Mouse (Mus musculus) adrenal gland, adult 8-10 months (tissue): ENCODE measurements around the gene Cyp2w1. TPM values are rescaled to one million over a fixed set of nuclear protein-coding genes. Genes with fewer than 3 reads are reported as not detected.
A peak's percentile ranks its signal among the peaks of the same experiment; 100 is the strongest.
"Not testable (repeated sequence)": the region's sequence is repeated elsewhere in the genome, so short reads cannot be mapped to it uniquely, and the experiment has no call there.

Experiments used
- DNase-seq: peaks from one replicate; pipeline ENCODE4 v3.0.0; 2022
- total RNA-seq, 4 experiments: library from RNA; stranded (reverse); gene quantifications; 2 replicates each; pipeline ENCODE4 v1.2.4; 2022

Gene Cyp2w1
- total RNA-seq, 4 experiments from 2014 or later, result not detected

GRCm38 (mm10) chr5:139384531-139384930, 32.1 kb downstream of the Cyp2w1 start:
- DNase-seq, result peak; percentile 71

- no peak for DNase-seq
These were observed 33.6 kb downstream of the Cyp2w1 start for GRCm38 (mm10) chr5:139386047-139386446.

- DNase-seq, result no peak
These were observed 35.1 kb downstream of the Cyp2w1 start for GRCm38 (mm10) chr5:139387329-139388194.

DNA sequence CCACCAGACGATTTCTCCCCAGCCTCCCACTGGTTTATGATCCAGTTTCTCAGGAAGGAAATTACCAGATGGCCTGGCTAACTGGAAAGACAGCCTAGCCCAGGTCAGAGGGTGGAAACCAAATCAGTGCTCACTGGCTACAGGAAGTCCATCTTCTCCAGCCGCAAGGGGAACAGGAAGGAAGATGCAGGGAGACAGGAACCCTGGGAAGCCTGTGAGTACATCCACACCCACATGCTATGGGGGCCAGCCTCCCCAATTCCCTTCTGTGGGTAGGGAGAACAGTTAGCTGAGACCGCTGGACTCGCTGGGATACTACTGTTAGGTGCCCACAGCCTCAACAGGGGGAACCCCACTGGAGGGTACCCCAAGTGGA, 35.8 kb downstream of the Cyp2w1 start:
- no peak for DNase-seq

GRCm38 (mm10) chr5:139388694-139389675, 36.6 kb downstream of the Cyp2w1 start:
- DNase-seq, result no peak

DNA sequence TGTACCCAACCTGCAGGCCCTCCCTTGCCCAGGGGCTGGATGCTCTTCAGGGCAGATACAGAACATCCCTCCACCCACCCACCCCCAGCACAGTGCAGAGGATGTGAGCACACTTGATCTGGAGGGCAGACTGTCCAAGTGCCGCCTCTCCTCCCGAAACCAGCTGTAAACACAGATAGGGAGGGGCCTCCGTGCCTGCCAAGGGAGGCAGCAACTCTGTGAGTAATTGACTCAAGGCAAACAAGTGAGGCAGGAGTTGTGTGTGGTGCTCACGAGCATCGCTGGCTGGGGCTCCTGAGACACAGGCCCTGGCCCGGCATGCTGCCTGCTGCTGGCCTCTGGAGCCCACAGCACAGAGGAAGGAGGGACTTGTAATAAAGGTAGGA, 37.3 kb downstream of the Cyp2w1 start:
- DNase-seq, result no peak

DNA sequence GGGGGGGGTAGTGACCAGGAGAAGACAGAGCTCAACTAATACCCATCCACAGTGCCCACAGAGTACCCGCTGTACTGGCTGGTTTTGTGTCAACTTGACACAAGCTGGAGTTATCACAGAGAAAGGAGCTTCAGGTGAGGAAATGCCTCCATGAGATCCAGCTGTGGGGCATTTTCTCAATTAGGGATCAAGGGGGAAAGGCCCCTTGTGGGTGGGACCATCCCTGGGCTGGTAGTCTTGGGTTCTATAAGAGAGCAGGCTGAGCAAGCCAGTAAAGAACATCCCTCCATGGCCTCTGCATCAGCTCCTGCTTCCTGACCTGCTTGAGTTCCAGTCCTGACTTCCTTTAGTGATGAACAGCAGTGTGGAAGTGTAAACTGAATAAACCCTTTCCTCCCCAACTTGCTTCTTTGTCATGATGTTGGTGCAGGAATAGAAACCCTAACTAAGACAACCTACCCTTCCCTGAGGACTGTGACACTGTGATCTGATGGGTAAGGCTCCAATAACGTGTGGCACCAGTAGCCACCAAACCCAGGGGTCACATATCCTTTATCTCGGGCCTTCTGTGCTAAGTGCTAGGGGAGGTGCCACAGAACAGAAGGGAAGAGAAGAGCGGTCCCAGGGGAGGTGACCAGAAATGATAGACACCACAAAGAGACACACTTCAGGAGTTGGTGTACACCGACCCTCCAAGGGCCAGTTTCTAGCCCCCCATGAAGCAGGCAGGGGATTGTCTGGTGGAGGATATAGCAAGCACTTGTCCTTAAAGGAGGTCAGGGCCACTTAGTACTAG, 38.1 kb downstream of the Cyp2w1 start:
- DNase-seq, result not testable (repeated sequence)

DNA sequence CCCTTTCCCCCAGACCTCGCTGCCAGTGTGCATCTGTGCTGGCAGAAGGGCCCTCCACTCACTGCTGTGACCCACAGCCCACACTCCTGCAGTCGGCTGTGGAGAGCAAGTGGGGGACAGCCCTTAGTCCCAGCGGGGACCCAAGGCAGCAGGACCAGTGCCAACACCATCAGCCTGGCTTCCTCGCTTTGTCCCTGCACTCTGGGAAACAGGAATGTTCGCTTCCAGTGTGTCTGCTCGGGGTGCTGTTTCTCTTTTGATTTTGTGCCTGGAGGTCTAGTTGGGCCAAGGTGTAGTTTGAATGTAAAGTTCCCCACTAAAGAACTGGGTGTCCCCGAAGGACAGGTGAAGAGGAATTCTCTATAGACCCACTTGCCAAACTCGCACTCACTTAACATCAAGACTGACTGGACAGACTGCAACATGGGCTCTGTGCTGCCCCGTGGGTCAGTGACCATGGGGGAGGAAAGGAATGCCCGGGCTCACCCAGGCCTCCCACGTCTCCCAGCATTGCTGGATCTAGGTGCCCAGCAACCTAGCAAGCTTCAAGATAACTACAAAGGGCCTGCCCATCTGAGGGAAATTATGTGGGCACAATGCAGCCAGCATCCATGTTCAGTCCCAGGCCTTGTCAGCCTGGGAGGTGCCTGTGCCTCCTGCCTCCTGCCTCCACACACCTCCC, 39.0 kb downstream of the Cyp2w1 start:
- DNase-seq, result no peak

DNA sequence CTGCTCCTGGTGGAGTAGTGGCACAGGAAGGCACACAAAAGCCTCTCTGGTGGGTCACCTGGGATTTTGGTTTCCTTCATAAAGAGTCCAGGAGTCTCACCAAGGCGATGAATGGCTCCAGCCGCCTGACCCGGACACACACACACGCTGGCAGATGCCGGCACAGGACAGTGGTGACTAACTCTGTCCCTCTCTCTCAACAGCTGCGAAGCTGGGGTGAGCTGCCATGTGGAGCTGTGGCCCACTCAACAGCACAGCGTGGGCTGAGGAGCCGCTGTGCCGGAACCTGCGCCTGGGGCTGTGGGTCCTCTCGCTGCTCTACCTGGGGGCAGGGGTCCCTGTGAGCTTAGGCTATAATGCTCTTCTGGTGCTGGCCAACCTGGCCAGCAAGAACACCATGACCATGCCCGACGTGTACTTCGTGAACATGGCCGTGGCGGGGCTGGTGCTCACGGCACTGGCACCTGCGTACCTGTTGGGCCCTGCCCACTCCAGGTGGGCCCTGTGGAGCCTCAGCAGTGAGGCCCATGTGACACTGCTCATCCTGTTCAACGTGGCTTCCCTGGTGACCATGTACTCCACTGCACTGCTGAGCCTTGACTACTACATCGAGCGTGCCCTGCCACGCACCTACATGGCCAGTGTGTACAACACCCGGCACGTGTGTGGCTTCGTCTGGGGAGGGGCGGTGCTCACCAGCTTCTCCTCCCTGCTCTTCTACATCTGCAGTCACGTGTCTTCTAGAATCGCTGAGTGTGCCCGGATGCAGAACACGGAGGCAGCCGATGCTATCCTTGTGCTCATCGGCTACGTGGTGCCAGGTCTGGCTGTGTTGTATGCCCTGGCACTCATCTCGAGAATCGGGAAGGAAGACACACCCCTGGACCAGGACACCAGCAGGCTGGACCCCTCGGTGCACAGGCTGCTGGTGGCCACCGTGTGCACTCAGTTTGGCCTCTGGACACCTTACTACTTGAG, 40.1 kb downstream of the Cyp2w1 start:
- DNase-seq, result no peak

DNA sequence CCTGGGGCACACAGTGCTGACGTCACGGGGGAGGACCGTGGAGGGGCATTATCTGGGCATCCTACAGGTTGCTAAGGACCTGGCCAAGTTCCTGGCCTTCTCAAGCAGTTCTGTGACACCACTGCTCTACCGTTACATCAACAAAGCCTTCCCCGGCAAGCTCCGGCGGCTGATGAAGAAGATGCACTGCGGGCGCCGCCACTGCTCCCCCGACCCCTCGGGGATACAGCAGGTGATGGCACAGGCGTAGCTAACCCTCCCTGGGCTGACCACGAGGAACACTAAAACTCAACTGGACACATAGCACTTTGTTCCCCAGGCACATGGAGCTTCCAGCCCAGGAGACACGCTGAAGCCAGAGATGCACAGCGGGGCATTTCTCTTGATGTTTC, 40.8 kb downstream of the Cyp2w1 start:
- no peak for DNase-seq

DNA sequence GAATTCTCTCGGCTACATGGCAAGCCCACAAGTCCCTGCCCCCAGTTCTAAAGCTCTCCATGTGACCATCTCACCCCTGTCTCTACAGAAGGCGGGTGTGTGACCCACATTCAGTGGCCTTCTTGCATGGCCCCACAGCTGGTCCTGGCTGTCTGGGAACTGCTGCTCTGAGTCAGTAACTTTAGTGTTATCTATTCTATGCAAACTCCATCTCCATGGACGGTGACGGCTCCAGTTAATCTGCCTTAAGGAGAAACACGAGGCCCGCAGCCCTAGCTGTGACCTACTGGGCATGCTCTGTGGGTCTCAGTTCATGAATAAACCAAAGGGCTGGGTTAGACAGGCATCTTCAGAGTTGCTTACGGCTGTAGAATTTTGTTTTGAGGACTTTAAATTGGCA, 42.0 kb downstream of the Cyp2w1 start:
- DNase-seq, result no peak

- no peak for DNase-seq
These were observed 43.1 kb downstream of the Cyp2w1 start for GRCm38 (mm10) chr5:139395528-139395927.

- no peak for DNase-seq
These were observed 45.0 kb downstream of the Cyp2w1 start for GRCm38 (mm10) chr5:139397359-139397916.

GRCm38 (mm10) chr5:139397959-139398753, 45.7 kb downstream of the Cyp2w1 start:
- peak; percentile 91 for DNase-seq

DNA sequence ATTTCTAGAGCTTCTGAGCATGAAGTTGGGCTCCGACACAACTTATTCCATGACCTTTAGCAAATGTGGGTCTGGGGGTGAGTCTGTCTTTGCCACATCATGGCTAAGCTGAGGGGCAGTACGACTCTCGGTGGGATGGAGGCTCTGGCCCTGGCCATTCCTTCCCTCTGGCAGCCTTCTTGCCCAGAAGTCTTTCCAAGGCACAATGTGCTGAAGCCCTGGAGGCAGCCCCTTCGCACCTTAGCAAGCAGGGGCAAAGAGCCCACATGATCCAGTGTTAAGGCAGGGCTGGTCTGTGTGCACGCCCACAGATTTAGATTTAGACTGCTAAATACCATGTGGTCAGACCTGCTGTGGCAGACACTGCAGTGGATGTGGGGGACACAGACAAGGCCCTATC, 46.4 kb downstream of the Cyp2w1 start:
- no peak for DNase-seq

DNA sequence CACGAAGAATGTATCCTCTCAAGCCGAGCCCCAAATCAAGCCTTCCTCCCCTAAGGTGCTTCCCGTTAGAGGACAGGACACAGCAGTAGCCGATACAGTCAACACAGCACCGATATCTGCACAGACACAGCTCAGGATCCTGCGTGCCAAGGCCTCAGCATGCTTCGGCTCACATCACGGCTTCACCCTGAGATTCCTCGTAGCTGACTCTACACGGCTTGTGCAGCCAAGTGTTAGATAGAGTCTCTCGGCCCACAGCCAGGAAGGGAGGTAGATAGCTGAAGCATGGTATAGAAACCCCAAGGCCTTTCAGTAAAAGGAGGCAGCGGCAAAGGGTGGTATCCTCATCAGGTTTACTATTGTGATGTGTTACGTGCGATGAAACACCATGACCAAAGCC, 47.6 kb downstream of the Cyp2w1 start:
- DNase-seq, result no peak

- DNase-seq, result no peak
These were observed 49.7 kb downstream of the Cyp2w1 start for GRCm38 (mm10) chr5:139402106-139402505.

- no peak for DNase-seq
These were observed 51.4 kb downstream of the Cyp2w1 start for GRCm38 (mm10) chr5:139403692-139404260.

DNA sequence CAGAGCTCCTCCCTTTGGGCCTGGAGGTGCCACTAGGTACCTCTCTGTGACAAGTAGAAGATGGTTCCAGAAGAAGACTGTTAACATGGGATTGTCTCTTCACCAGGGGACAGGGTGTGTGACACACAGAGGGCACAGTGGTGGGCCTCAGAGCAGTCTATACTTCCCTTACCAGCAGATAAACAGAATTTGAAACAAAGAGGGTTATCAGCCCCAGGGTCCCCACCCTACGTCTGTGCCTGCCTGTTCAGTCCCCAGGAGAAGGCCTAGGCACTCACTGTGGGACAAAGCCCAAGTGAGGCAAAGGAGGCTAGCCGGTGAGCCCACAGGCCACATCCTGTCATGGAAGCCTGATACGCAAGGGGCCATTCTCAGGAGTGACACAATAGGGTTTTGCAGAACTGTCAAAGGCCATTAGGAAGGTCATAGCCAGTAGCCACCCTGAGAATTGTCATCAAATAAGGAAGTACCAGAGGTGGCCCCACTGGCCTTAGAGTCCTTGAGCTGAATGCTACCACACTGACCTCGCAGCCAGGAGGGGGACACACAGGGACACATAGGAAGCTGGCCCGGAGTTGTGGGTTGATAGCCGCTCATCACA, 52.5 kb downstream of the Cyp2w1 start, which contains the start of gene C130050O18Rik:
Gene C130050O18Rik, plus strand, starts transcription at position 480 of the 601 bp plus-strand sequence.
- no peak for DNase-seq
